Mouse (Mus musculus): Measurements from ENCODE around the gene Sumo3.

DNA sequence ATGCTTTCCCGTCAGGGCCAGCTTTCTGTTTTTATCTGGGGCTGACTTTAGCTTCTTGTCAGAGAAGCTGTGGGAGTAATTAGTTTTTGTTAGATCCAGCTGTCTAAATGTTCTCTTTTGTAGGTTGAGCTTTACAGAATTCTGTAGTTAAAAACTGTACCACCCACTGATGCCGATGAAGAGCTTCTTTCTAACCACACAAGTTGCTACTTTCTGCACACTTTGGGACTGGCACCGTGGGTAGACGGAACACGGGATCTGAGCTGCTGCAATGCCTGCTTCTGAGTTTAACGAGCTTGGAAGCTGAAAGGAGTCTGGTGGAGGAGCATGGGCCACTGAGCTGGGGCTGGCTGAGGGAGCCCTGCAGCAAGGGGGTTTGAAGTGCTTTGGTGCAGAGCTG is 14.4 kb upstream of the Sumo3 start:
- TF ChIP-seq CTCF (IDR thresholded peaks at IDR 0.05; ENCODE audit: low read depth) (no peak), EP300 (IDR thresholded peaks at IDR 0.05; ENCODE audit: low read depth) (no peak)

Data from heart, postnatal 0 days (tissue).